Mouse (Mus musculus) inflammation-experienced regulatory T-cells (primary cell): Measurements from ENCODE around the gene Car9. TPM values are rescaled to one million over a fixed set of nuclear protein-coding genes. Genes with fewer than 3 reads are reported as not detected.

Experiments used
- polyA plus RNA-seq, 2 experiments: library from polyadenylated mRNA; unstranded; fragments of 100-300 nt; shearing (Covaris generic); gene quantifications; one replicate each; pipeline ENCODE4 v1.2.1; 2017

The Car9 gene
- polyA plus RNA-seq = 1 to 10 TPM in 1 of 2 experiments, under 1 TPM in 1; 0.51 to 1.4 TPM

DNA sequence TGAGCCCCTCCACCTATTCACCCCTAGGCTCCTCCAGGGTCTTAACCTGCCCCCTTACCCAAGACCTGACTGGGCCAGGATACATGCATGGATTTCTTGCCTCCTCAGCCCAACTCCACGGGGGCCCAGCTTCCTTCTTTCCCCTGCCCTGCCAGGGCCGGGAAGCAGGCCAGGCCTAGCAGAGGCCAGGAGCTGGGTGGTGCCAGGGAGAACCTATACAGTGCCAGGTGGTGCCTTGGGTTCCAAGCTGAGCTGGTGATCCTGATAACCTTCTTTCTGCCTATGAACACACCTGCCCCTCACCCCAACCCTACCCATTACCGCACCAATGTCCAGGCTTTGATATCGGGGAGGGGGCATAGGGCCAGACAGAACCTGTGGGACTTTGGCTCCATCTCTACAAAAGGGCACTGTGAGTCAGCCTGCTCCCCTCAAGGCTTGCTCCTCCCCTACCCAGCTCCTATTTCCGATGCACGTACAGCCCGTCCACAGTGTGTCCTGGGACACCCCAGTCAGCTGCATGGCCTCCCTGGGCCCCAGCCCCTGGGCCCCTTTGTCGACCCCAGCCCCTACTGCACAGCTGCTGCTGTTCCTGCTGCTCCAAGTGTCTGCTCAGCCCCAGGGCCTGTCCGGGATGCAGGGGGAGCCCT is at the start of gene Car9:
Gene Car9, plus strand, starts transcription at position 431 of the 650 bp plus-strand sequence.

DNA sequence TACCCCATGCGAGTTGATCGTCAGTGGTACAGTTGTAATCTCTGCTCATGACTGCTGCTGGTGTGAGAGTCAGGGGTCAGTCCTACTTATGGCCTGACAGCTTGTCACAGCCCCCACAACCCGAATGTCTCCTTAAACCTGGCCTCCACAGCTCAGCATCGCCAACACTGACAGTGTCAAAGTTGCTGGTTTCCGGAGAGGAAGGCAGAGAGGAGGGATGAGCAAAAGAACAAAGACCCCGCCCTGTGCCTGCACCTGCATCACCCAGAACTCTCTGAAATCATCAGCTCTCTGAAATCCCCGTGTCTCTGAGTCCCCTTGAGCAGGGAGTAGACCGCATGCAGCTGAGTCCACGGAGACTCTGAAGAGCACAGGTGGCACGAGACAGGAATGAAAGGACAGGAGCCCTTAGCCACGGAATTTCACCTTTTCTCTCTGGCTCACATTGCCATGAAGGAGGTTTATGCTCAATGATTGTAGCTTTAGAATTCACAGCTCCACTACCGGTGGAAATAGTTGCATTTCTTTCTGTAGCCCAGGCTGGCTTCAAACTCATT is 23.2 kb upstream of the Car9 start, which contains the start of gene Sit1:
Gene Sit1, minus strand, starts transcription at position 200 of the 557 bp plus-strand sequence.

DNA sequence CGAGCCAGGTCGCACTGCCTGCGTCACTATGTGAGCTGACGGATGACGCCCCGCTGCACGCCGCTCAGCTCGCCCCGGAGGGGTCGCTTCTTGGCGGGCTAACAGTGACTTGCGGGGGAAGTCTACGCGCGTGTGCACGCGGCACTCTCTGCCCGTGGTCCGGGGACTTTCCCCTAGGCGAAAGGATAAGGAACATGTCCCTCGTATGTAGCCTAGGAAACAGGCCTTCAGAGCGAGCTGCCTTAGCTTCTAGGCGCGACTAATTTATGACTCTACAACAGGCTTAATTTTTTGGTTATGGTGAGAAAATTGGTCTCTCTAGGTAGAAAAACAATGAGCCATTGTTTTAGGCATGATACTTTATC is 14.0 kb upstream of the Car9 start, which contains the start of gene Ccdc107:
Gene Ccdc107, plus strand, starts transcription at position 80 of the 365 bp plus-strand sequence.

DNA sequence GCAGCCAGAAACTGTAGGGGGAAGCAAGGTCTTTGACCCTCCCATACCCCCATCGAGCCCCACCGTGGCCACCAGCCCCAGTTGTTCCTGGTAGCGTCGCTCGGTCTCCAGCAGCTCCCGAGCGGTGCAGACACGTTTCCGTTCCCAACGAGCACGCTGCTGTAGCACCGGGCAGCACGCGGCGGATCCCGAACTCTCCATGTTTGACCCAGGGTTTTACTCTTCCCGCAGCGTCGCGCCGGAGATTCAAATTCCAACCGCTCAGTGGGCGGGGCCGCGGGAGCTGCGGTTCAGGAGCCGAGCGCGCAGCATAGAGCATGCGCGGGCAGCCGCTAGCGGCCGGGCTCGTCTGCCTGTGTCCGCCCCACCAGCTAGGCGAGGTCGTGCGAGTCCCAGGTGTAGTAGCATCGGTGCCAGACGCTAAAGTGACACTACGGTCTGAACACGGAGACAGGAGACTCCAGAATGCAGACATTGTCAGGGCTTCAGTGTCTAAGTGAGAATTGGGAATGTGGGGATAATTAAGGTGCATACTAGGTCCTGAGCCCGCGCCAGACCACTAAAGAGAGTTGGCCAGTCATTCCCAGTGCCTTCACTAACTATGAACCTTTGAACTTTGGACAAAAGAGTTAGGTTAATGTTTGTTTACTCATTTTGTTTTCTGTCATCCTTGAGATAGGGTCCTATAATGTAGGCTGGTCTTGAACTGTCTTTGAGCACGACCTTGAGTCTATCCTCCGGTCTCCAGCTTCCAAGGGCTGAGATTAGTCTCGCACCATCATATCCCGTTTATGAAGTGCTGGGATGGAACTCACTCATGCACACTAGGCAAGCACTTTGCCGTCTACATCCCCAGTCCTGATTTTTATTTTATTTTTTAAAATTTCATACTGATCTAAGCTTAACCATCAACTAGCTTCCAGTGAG is 7.1 kb upstream of the Car9 start, which contains the start of gene Arhgef39:
Gene Arhgef39, minus strand, starts transcription at position 289 of the 927 bp plus-strand sequence.

DNA sequence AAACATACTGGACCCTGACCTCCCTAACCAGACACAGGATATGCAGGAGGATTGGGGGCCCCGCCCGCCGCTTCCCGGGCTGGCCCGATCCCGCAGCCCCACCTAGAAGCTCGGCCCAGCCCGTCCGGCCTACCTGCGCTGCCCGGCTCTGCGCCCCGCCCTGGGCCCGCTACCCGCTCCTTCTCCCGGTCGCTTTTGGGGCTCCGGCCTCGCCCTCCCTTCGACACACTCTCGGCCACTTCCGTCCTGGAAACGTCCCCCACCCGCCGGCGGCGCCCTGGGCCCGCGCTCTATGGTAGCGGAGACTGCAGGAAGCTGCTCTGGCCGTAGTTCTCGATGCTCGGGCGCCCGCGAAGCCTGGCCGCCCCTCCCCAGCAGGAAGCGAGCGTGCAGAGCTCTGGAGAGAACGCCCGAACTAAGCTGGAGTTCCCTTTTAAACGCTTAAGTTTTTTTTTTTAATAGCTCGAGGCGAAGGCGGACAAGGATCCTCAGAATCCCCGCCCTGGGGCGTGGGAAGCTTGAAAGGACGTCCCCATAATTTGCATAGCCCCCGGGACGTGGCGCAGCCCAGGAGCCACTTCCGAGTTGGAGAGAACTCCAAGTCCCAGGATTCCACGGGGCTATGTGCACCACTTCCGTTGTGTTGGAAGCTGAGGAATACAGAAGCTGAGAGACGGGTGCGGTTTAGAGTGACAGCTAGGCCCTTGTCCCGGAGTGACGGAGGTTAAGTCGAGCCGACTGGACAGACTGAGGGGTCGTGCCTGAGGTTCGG is 55.4 kb downstream of the Car9 start, which contains the start of the genes Creb3 and Tln1:
Gene Creb3, plus strand, starts transcription at position 336 of the 772 bp plus-strand sequence.
Gene Tln1, minus strand, starts transcription at position 695 of the 772 bp plus-strand sequence.

Other genes starting within 250 kb of the Car9 start
- gene Atp8b5, start 239.8 kb upstream of the Car9 start, polyA plus RNA-seq = under 1 TPM; 0.16 to 0.72 TPM
- 1 to 10 TPM in 1 of 2 experiments, under 1 TPM in 1; 0.33 to 1.8 TPM for gene Rusc2, start 125.0 kb upstream of the Car9 start, polyA plus RNA-seq
- gene Fam166b, start 77.8 kb upstream of the Car9 start, polyA plus RNA-seq = under 1 TPM in 1 of 2 experiments, not detected in 1; 0.23 TPM
- 10 to 100 TPM; 54.6 to 94.4 TPM for gene Tesk1, start 65.0 kb upstream of the Car9 start, polyA plus RNA-seq
- gene Cd72, start 52.3 kb upstream of the Car9 start, polyA plus RNA-seq = 10 to 100 TPM; 33.1 to 65.3 TPM
- 100 to 1,000 TPM; 134 to 225 TPM for gene Sit1, start 23.2 kb upstream of the Car9 start, polyA plus RNA-seq
- gene Ccdc107, start 14.1 kb upstream of the Car9 start, polyA plus RNA-seq = 10 to 100 TPM; 89.1 to 99.6 TPM
- 1 to 10 TPM; 3.8 to 5.5 TPM for gene Arhgef39, start 7.3 kb upstream of the Car9 start, polyA plus RNA-seq
- under 1 TPM in 1 of 2 experiments, not detected in 1; 0.37 TPM for gene Tpm2, start 16.8 kb downstream of the Car9 start, polyA plus RNA-seq
- gene Creb3, start 55.4 kb downstream of the Car9 start, polyA plus RNA-seq = 10 to 100 TPM; 82.9 to 91.0 TPM
- 100 to 1,000 TPM; 223 to 237 TPM for gene Tln1, start 55.7 kb downstream of the Car9 start, polyA plus RNA-seq
- gene Rgp1, start 71.7 kb downstream of the Car9 start, polyA plus RNA-seq = 10 to 100 TPM; 12.9 to 21.1 TPM
- gene Gba2, start 71.9 kb downstream of the Car9 start, polyA plus RNA-seq = 10 to 100 TPM; 43.6 to 49.6 TPM
- gene Msmp, start 77.5 kb downstream of the Car9 start, polyA plus RNA-seq = 1 to 10 TPM; 3.0 to 3.9 TPM
- under 1 TPM; 0.53 to 0.72 TPM for gene Npr2, start 125.0 kb downstream of the Car9 start, polyA plus RNA-seq
- gene Spag8, start 146.6 kb downstream of the Car9 start, polyA plus RNA-seq = under 1 TPM; 0.27 to 0.81 TPM
- 10 to 100 TPM; 64.9 to 74.6 TPM for gene Hint2, start 149.5 kb downstream of the Car9 start, polyA plus RNA-seq
- 1 to 10 TPM; 1.4 to 2.3 TPM for gene Tmem8b, start 162.0 kb downstream of the Car9 start, polyA plus RNA-seq
- 1 to 10 TPM in 1 of 2 experiments, under 1 TPM in 1; 0.99 to 2.8 TPM for gene Fam221b, start 162.2 kb downstream of the Car9 start, polyA plus RNA-seq
- gene Olfr70, start 193.8 kb downstream of the Car9 start, polyA plus RNA-seq = not detected
- under 1 TPM in 1 of 2 experiments, not detected in 1; 0.10 TPM for gene Olfr71, start 203.3 kb downstream of the Car9 start, polyA plus RNA-seq
- not detected for gene Hrct1, start 220.2 kb downstream of the Car9 start, polyA plus RNA-seq
- 1 to 10 TPM in 1 of 2 experiments, under 1 TPM in 1; 0.48 to 1.3 TPM for gene Spaar, start 223.1 kb downstream of the Car9 start, polyA plus RNA-seq